Mouse (Mus musculus): ENCODE measurements around the gene Ppp4c. TPM values are rescaled to one million over a fixed set of nuclear protein-coding genes. Genes with fewer than 3 reads are reported as not detected.

Gene Ppp4c
- polyA plus RNA-seq, 1 experiment from 2014 or later: 401 TPM

GRCm38 (mm10) chr7:126793456-126794270 lies 1.4 kb upstream of the Ppp4c start:
- Histone ChIP-seq H3K4me2 (peak overlapping the region; percentile 71; the same call in 1 of the 2 replicates), H3K27me3 (no peaks in the 10 kb centered on the region), H3K27ac (0 out of 2 replicates have a peak overlapping the region, but pooled peaks have one; percentile 97), H3K4me3 (replicated peaks) (no peak overlapping the region), H3K9me3 (no peaks in the 10 kb centered on the region), H3K36me3 (peaks cover 60% of the 10 kb centered on the region), H3K4me1 (replicated peaks) (peaks cover 37% of the 10 kb centered on the region), H3K9ac (replicated peaks) (no peak overlapping the region)
- ATAC-seq (ENCODE audit: insufficient number of reproducible peaks, insufficient read depth, low FRiP score, low TSS enrichment, low read depth): no peak
- 63% methylated on average over 4 of the region's 4 CpGs for WGBS

- H3K4me1 ChIP-seq (replicated peaks): peaks cover 34% of the 10 kb centered on the region
- no peak; the same call in 1 of the 2 replicates for ATAC-seq (ENCODE audit: insufficient number of reproducible peaks, insufficient read depth, low FRiP score, low TSS enrichment, low read depth)
- H3K4me3 ChIP-seq (replicated peaks): peak overlapping the region; percentile 77
- H3K9me3 ChIP-seq: no peaks in the 10 kb centered on the region
- H3K36me3 ChIP-seq: peaks cover 68% of the 10 kb centered on the region
- H3K27me3 ChIP-seq: no peaks in the 10 kb centered on the region
- peak overlapping the region; percentile 97 for H3K27ac ChIP-seq
- peak overlapping the region; percentile 51; the same call in 1 of the 2 replicates for H3K9ac ChIP-seq (replicated peaks)
- peak overlapping the region; percentile 71 for H3K4me2 ChIP-seq
- 30% methylated on average over 11 of the region's 11 CpGs for WGBS
Measured at GRCm38 (mm10) chr7:126792721-126793443, 586 bp upstream of the Ppp4c start.

GRCm38 (mm10) chr7:126789141-126789540 lies 3.2 kb downstream of the Ppp4c start:
- peaks cover 70% of the 10 kb centered on the region for H3K36me3 ChIP-seq
- no peak overlapping the region for H3K27ac ChIP-seq
- no peak overlapping the region for H3K4me2 ChIP-seq
- H3K9me3 ChIP-seq: no peaks in the 10 kb centered on the region
- H3K9ac ChIP-seq (replicated peaks): no peak overlapping the region; the same call in 1 of the 2 replicates
- no peaks in the 10 kb centered on the region for H3K27me3 ChIP-seq
- 93% methylated on average over 4 of the region's 4 CpGs for WGBS
- H3K4me1 ChIP-seq (replicated peaks): peaks cover 17% of the 10 kb centered on the region
- no peak for ATAC-seq (ENCODE audit: insufficient number of reproducible peaks, insufficient read depth, low FRiP score, low TSS enrichment, low read depth)
- H3K4me3 ChIP-seq (replicated peaks): no peak overlapping the region

GRCm38 (mm10) chr7:126786142-126786541 lies 6.2 kb downstream of the Ppp4c start:
- Histone ChIP-seq H3K36me3 (peaks cover 79% of the 10 kb centered on the region), H3K4me3 (replicated peaks) (no peak overlapping the region), H3K9me3 (no peaks in the 10 kb centered on the region), H3K9ac (replicated peaks) (no peak overlapping the region), H3K27ac (no peak overlapping the region), H3K27me3 (no peaks in the 10 kb centered on the region), H3K4me2 (no peak overlapping the region), H3K4me1 (replicated peaks) (peaks cover 22% of the 10 kb centered on the region)
- WGBS: 85% methylated on average over 14 of the region's 14 CpGs
- no peak for ATAC-seq (ENCODE audit: insufficient number of reproducible peaks, insufficient read depth, low FRiP score, low TSS enrichment, low read depth)

- no peak for ATAC-seq (ENCODE audit: insufficient number of reproducible peaks, insufficient read depth, low FRiP score, low TSS enrichment, low read depth)
Measured at GRCm38 (mm10) chr7:126785056-126785455, 7.2 kb downstream of the Ppp4c start.

GRCm38 (mm10) chr7:126784469-126784868 lies 7.8 kb downstream of the Ppp4c start:
- WGBS: 77% methylated on average over 7 of the region's 7 CpGs
- no peak for ATAC-seq (ENCODE audit: insufficient number of reproducible peaks, insufficient read depth, low FRiP score, low TSS enrichment, low read depth)

More at GRCm38 (mm10) chr7:126785056-126785455, 7.2 kb downstream of the Ppp4c start:
- WGBS: 53% methylated on average over 4 of the region's 4 CpGs
- Histone ChIP-seq H3K9me3 (no peaks in the 10 kb centered on the region), H3K4me1 (replicated peaks) (peaks cover 23% of the 10 kb centered on the region), H3K4me2 (no peak overlapping the region), H3K9ac (replicated peaks) (no peak overlapping the region), H3K27ac (no peak overlapping the region), H3K4me3 (replicated peaks) (no peak overlapping the region), H3K27me3 (no peaks in the 10 kb centered on the region), H3K36me3 (peaks cover 70% of the 10 kb centered on the region)

GRCm38 (mm10) chr7:126782693-126783092 lies 9.6 kb downstream of the Ppp4c start:
- Histone ChIP-seq H3K27ac (no peak overlapping the region), H3K4me2 (no peak overlapping the region), H3K4me1 (replicated peaks) (peaks cover 30% of the 10 kb centered on the region), H3K36me3 (peaks cover 58% of the 10 kb centered on the region), H3K27me3 (no peaks in the 10 kb centered on the region), H3K4me3 (replicated peaks) (no peak overlapping the region), H3K9me3 (no peaks in the 10 kb centered on the region), H3K9ac (replicated peaks) (no peak overlapping the region; the same call in 1 of the 2 replicates)
- ATAC-seq (ENCODE audit: insufficient number of reproducible peaks, insufficient read depth, low FRiP score, low TSS enrichment, low read depth): no peak
- 76% methylated on average over 13 of the region's 13 CpGs for WGBS

More at GRCm38 (mm10) chr7:126784469-126784868, 7.8 kb downstream of the Ppp4c start:
- no peaks in the 10 kb centered on the region for H3K27me3 ChIP-seq
- no peaks in the 10 kb centered on the region for H3K9me3 ChIP-seq
- no peak overlapping the region for H3K4me2 ChIP-seq
- peaks cover 64% of the 10 kb centered on the region for H3K36me3 ChIP-seq
- H3K4me1 ChIP-seq (replicated peaks): peaks cover 28% of the 10 kb centered on the region
- no peak overlapping the region for H3K4me3 ChIP-seq (replicated peaks)
- no peak overlapping the region for H3K27ac ChIP-seq
- no peak overlapping the region for H3K9ac ChIP-seq (replicated peaks)

GRCm38 (mm10) chr7:126781661-126782370 lies 10.5 kb downstream of the Ppp4c start:
- peak overlapping the region; percentile 61; the same call in 1 of the 2 replicates for H3K9ac ChIP-seq (replicated peaks)
- peaks cover 49% of the 10 kb centered on the region for H3K36me3 ChIP-seq
- 24% methylated on average over 11 of the region's 11 CpGs for WGBS
- H3K4me1 ChIP-seq (replicated peaks): peaks cover 37% of the 10 kb centered on the region
- peak overlapping the region; percentile 64; the same call in 1 of the 2 replicates for H3K27ac ChIP-seq
- no peaks in the 10 kb centered on the region for H3K9me3 ChIP-seq
- H3K27me3 ChIP-seq: no peaks in the 10 kb centered on the region
- H3K4me3 ChIP-seq (replicated peaks): peak overlapping the region; percentile 41; the same call in 1 of the 2 replicates
- no peak for ATAC-seq (ENCODE audit: insufficient number of reproducible peaks, insufficient read depth, low FRiP score, low TSS enrichment, low read depth)
- H3K4me2 ChIP-seq: peak overlapping the region; percentile 91

- Histone ChIP-seq H3K9me3 (no peaks in the 10 kb centered on the region), H3K27ac (peak within 1 kb of the TSS; percentile 76), H3K4me1 (replicated peaks) (peaks cover 41% of the 10 kb centered on the region), H3K36me3 (peaks cover 42% of the 10 kb centered on the region), H3K27me3 (no peaks in the 10 kb centered on the region), H3K4me3 (replicated peaks) (peak within 1 kb of the TSS; percentile 41), H3K9ac (replicated peaks) (peak within 1 kb of the TSS; percentile 61), H3K4me2 (peak within 1 kb of the TSS; percentile 91)
- ATAC-seq (ENCODE audit: insufficient number of reproducible peaks, insufficient read depth, low FRiP score, low TSS enrichment, low read depth): 0 out of 2 replicates have a peak, but pooled peaks have one; percentile 3
- 8% methylated on average over 22 of the region's 22 CpGs for WGBS
Measured at GRCm38 (mm10) chr7:126780971-126781635, 11.2 kb downstream of the Ppp4c start, which contains the start of gene Tbx6. Gene Tbx6, plus strand, starts transcription at chr7:126781483.

Data from limb, embryonic 12.5 days (tissue).